ENCODE assay signal across 8 mouse cellular contexts in the genomic region with DNA sequence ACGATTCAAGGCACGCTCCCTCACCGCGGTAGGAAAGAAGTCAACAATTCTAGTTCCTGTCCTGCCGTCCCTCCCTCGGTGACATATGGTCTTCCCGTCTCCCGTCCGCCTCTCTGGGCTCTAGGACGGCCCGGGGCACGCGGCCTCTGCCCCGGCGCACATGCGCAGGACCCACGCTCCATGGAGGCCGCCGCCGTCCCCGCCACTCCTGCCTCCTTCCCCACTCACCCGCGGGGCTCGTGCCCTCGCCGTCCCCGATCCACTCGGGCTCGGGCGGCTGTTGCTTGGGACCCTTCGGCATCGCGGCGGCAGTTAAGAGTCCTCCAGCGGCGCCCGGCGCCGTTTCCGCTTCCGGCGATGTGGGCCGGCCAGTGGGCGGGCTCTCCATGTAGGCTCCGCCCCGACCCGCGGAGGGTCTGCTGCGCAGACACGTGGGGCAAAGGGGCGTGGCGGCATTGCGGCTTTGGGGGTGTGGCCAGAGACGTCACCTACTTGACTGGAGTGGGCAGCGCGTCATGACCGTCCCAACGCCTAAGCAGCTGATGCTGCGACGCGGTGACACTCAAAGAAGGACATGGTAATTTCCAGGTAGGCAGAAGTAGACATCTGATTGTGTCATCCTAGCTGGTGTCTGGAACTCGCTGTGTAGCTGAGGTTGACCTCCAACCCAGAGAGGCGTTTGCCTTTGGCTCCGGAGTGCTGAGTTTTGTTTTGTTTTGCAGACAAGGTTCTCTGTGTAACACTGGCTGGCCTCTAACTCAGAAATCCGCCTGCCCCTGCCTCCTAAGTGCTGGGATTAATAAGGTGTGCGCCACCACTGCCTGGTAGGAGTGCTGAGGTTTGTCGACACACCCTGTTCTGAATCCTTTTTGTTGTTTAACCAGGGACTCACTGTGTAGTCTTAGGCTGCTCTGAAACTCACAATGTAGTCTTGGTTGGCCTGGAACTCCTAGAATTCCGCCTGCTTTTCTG. TPM values are rescaled to one million over a fixed set of nuclear protein-coding genes. Genes with fewer than 3 reads are reported as not detected.
DNase-seq lines count a peak whose midpoint lies in the region; ATAC-seq and TF ChIP-seq lines count a peak whose summit lies in the region.

A gene (minus strand): TSS at position 344 of the 972 bp plus-strand sequence.

- WGBS in forebrain, embryonic 11.5 days, result 1% methylated on average over 68 of the region's 68 CpGs
- WGBS in heart, embryonic 16.5 days, result under 1% methylated on average over 67 of the region's 68 CpGs
- under 1% methylated on average over 68 of the region's 68 CpGs for WGBS in liver, embryonic 15.5 days (ENCODE audit: insufficient replicate concordance)
- WGBS in neural tube, embryonic 12.5 days, result under 1% methylated on average over 68 of the region's 68 CpGs

- peaks cover 4 to 28% of the 10 kb centered on the region in 2 experiments; a peak in 3 of 4 replicates for H3K4me1 ChIP-seq in CH12.LX (ENCODE audit: control insufficient read depth in 1 of 2, insufficient read depth in 2 of 2)
- H3K4me1 ChIP-seq in forebrain, embryonic 11.5 days (replicated peaks; ENCODE audit: control insufficient read depth, insufficient read depth, low read length), result peaks cover 3% of the 10 kb centered on the region
- peaks cover 13% of the 10 kb centered on the region for H3K4me1 ChIP-seq in heart, embryonic 16.5 days (ENCODE audit: control insufficient read depth, insufficient read depth, low read length)
- peaks cover 52% of the 10 kb centered on the region for H3K4me1 ChIP-seq in liver, embryonic 15.5 days (replicated peaks)
- H3K4me1 ChIP-seq in neural tube, embryonic 12.5 days, result peaks cover 21% of the 10 kb centered on the region

- peak; percentile 97 for ATAC-seq in forebrain, embryonic 11.5 days (replicated peaks; ENCODE audit: low FRiP score)
- ATAC-seq in heart, embryonic 16.5 days (replicated peaks; ENCODE audit: extremely low read depth, insufficient read depth, low FRiP score), result peak; percentile 99
- peak; percentile 93 for ATAC-seq in liver, embryonic 15.5 days (ENCODE audit: insufficient read depth)
- ATAC-seq in neural tube, embryonic 12.5 days (ENCODE audit: low FRiP score, low read depth), result peak; percentile 98

- TF ChIP-seq CTCF in CH12.LX (conservative IDR thresholded peaks at IDR 0.05 in 1 of 2, IDR thresholded peaks at IDR 0.05 in 1 of 2; ENCODE audit: low read depth in 2 of 2, low read length in 2 of 2), result no peak

- dilution Hi-C loops in CH12.LX (cut with MboI; ENCODE audit: extremely low pct_ligation_motif_present, extremely low pct_unique_long_range_greater_than_20kb, low sequenced_read_pairs), result no loop called here

- H3K9ac ChIP-seq in CH12.LX (ENCODE audit: insufficient read depth, low read depth), result peak within 1 kb of the TSS; percentile 54
- H3K9ac ChIP-seq in forebrain, embryonic 11.5 days (ENCODE audit: low read length), result peak within 1 kb of the TSS; percentile 81
- H3K9ac ChIP-seq in heart, embryonic 16.5 days (ENCODE audit: low read length), result peak within 1 kb of the TSS; percentile 93
- H3K9ac ChIP-seq in liver, embryonic 15.5 days, result peak within 1 kb of the TSS; percentile 88
- H3K9ac ChIP-seq in neural tube, embryonic 12.5 days, result peak within 1 kb of the TSS; percentile 87

- H3K4me3 ChIP-seq in CH12.LX (replicated peaks in 1 of 3; ENCODE audit: low read depth in 2 of 3, low read length in 2 of 3, poor library complexity in 1 of 3), result peak within 1 kb of the TSS; percentile 75 to 96 (median 90)
- H3K4me3 ChIP-seq in forebrain, embryonic 11.5 days (ENCODE audit: low read depth, low read length), result peak within 1 kb of the TSS; percentile 92
- H3K4me3 ChIP-seq in heart, embryonic 16.5 days (ENCODE audit: low read length), result peak within 1 kb of the TSS; percentile 94
- H3K4me3 ChIP-seq in liver, embryonic 15.5 days (replicated peaks), result peak within 1 kb of the TSS; percentile 90
- H3K4me3 ChIP-seq in neural tube, embryonic 12.5 days, result peak within 1 kb of the TSS; percentile 87

- H3K27ac ChIP-seq in CH12.LX (ENCODE audit: insufficient read depth, low read depth), result peak within 1 kb of the TSS; percentile 24; the same call in 1 of the 2 replicates
- no peak within 1 kb of the TSS for H3K27ac ChIP-seq in forebrain, embryonic 11.5 days (ENCODE audit: low read depth, low read length)
- peak within 1 kb of the TSS; percentile 80 for H3K27ac ChIP-seq in heart, embryonic 16.5 days (ENCODE audit: low read length)
- H3K27ac ChIP-seq in liver, embryonic 15.5 days (replicated peaks), result peak within 1 kb of the TSS; percentile 82
- peak within 1 kb of the TSS; percentile 62 for H3K27ac ChIP-seq in neural tube, embryonic 12.5 days

- peaks cover 40% of the 10 kb centered on the region for H3K79me2 ChIP-seq in CH12.LX (replicated peaks; ENCODE audit: control insufficient read depth, extremely low read depth, insufficient read depth, poor library complexity, severe bottlenecking)

- peaks cover 23 to 53% of the 10 kb centered on the region in 2 experiments for H3K36me3 ChIP-seq in CH12.LX (replicated peaks in 1 of 2; ENCODE audit: control insufficient read depth in 1 of 2, insufficient read depth in 1 of 2, low read length in 1 of 2)
- H3K36me3 ChIP-seq in forebrain, embryonic 11.5 days (ENCODE audit: control insufficient read depth, insufficient read depth, low read length), result no peaks in the 10 kb centered on the region
- H3K36me3 ChIP-seq in heart, embryonic 16.5 days (ENCODE audit: control insufficient read depth, insufficient read depth), result peaks cover 12% of the 10 kb centered on the region
- peaks cover 46% of the 10 kb centered on the region for H3K36me3 ChIP-seq in liver, embryonic 15.5 days (replicated peaks)
- peaks cover 42% of the 10 kb centered on the region for H3K36me3 ChIP-seq in neural tube, embryonic 12.5 days

- H3K9me3 ChIP-seq in CH12.LX (replicated peaks; ENCODE audit: low read length), result no peaks in the 10 kb centered on the region
- no peaks in the 10 kb centered on the region for H3K9me3 ChIP-seq in forebrain, embryonic 11.5 days (ENCODE audit: control insufficient read depth, low read length)
- H3K9me3 ChIP-seq in heart, embryonic 16.5 days (replicated peaks; ENCODE audit: control insufficient read depth, low read length), result no peaks in the 10 kb centered on the region
- no peaks in the 10 kb centered on the region for H3K9me3 ChIP-seq in liver, embryonic 15.5 days (replicated peaks)
- H3K9me3 ChIP-seq in neural tube, embryonic 12.5 days, result no peaks in the 10 kb centered on the region

- no peak for TF ChIP-seq EP300 in CH12.LX (IDR thresholded peaks at IDR 0.05; ENCODE audit: low read length)

- H3K27me3 ChIP-seq in CH12.LX (replicated peaks), result no peaks in the 10 kb centered on the region
- no peaks in the 10 kb centered on the region for H3K27me3 ChIP-seq in forebrain, embryonic 11.5 days (ENCODE audit: control insufficient read depth, insufficient read depth, low read length)
- H3K27me3 ChIP-seq in heart, embryonic 16.5 days (ENCODE audit: control insufficient read depth, insufficient read depth, low read length), result no peaks in the 10 kb centered on the region
- no peaks in the 10 kb centered on the region for H3K27me3 ChIP-seq in liver, embryonic 15.5 days
- no peaks in the 10 kb centered on the region for H3K27me3 ChIP-seq in neural tube, embryonic 12.5 days (replicated peaks)

- in situ Hi-C loops in CH12.LX (cut with MboI; ENCODE audit: low pct_ligation_motif_present, low pct_unique_long_range_greater_than_20kb, low sequenced_read_pairs), result no loop called here

- peak; percentile 97 for TF ChIP-seq POLR2A in CH12.LX (IDR thresholded peaks at IDR 0.05; ENCODE audit: low read depth, low read length)

- peak within 1 kb of the TSS; percentile 100 for H3K4me2 ChIP-seq in CH12.LX (ENCODE audit: insufficient read depth, low read depth, poor library complexity, severe bottlenecking)
- peak within 1 kb of the TSS; percentile 70 for H3K4me2 ChIP-seq in forebrain, embryonic 11.5 days (ENCODE audit: low read depth, low read length, severe bottlenecking)
- peak within 1 kb of the TSS; percentile 83 for H3K4me2 ChIP-seq in heart, embryonic 16.5 days (ENCODE audit: low read depth, low read length)
- peak within 1 kb of the TSS; percentile 86 for H3K4me2 ChIP-seq in liver, embryonic 15.5 days
- H3K4me2 ChIP-seq in neural tube, embryonic 12.5 days (replicated peaks), result peak within 1 kb of the TSS; percentile 78

- peak; percentile 96 for DNase-seq in CH12.LX (ENCODE audit: extremely low read depth)
- peak; percentile 95 for DNase-seq in c-Kit-positive CD71-positive TER-119-negative erythroid progenitor cells, embryonic 14.5 days (ENCODE audit: low read depth)
- peak; percentile 99 for DNase-seq in forebrain, embryonic 11.5 days (ENCODE audit: low spot score)
- peak; percentile 99 to 100 for DNase-seq in kidney, postnatal 36 days
- peak; percentile 92 for DNase-seq in telencephalon, adult 2 months (ENCODE audit: low read depth, low spot score)

- TF ChIP-seq RAD21 in CH12.LX (IDR thresholded peaks at IDR 0.05; ENCODE audit: low read depth, low read length), result no peak

TF ChIP-seq in CH12.LX, 34 proteins besides CTCF, POLR2A, EP300 and RAD21 (continues in another document):
- TF ChIP-seq RCOR1 (conservative IDR thresholded peaks at IDR 0.05; ENCODE audit: low read depth, low read length), result no peak
- TF ChIP-seq IRF4 (IDR thresholded peaks at IDR 0.05; ENCODE audit: low read depth, low read length), result no peak
- TF ChIP-seq ZC3H11A (IDR thresholded peaks at IDR 0.05; ENCODE audit: low read depth, low read length), result no peak
- TF ChIP-seq SMC3 (IDR thresholded peaks at IDR 0.05; ENCODE audit: low read depth, low read length), result no peak
- peak; percentile 84; the same call in 1 of the 2 replicates for TF ChIP-seq MAX (IDR thresholded peaks at IDR 0.05; ENCODE audit: low read length)
- TF ChIP-seq ZMIZ1 (IDR thresholded peaks at IDR 0.05; ENCODE audit: low read depth, low read length), result peak; percentile 77; the same call in 1 of the 2 replicates
- TF ChIP-seq TCF12 (IDR thresholded peaks at IDR 0.05; ENCODE audit: low read depth, low read length), result peak; percentile 69
- peak; percentile 51; the same call in 1 of the 2 replicates for TF ChIP-seq MYC (IDR thresholded peaks at IDR 0.05; ENCODE audit: low read depth, low read length)
- TF ChIP-seq KAT2A (IDR thresholded peaks at IDR 0.05; ENCODE audit: insufficient replicate concordance, low read length), result no peak
- TF ChIP-seq NELFE (IDR thresholded peaks at IDR 0.05; ENCODE audit: low read depth, low read length), result peak; percentile 92
- peak; percentile 69; the same call in 1 of the 2 replicates for TF ChIP-seq POLR2AphosphoS2 (IDR thresholded peaks at IDR 0.05; ENCODE audit: low read depth, low read length)

RNA-seq across cellular contexts. Expression of the gene that starts here (rescaled TPM):
- 110 and 136 TPM in 2 replicates for total RNA-seq in CH12.LX (2012; rRNA removed)
- 52.8 and 52.9 TPM in 2 replicates for total RNA-seq in CH12.LX (2014; rRNA removed)
- 290 and 352 TPM in 2 replicates for polyA plus RNA-seq in CH12.LX (2012; ENCODE audit: insufficient read length, low read depth)
- 108 and 122 TPM in 2 replicates for polyA plus RNA-seq in forebrain, embryonic 11.5 days (2014; fragmentation: Nextera tagmentation; extraction: Ambion mirVana)
- 63.2 and 66.5 TPM in 2 replicates for polyA plus RNA-seq in heart, embryonic 16.5 days (2015; fragmentation: Nextera tagmentation; extraction: Ambion mirVana)
- polyA plus RNA-seq in liver, embryonic 15.5 days (2015; fragmentation: Nextera tagmentation; extraction: Ambion mirVana), result 37.4 and 47.0 TPM in 2 replicates
- polyA plus RNA-seq in neural tube, embryonic 12.5 days (2016; fragmentation: Nextera tagmentation; extraction: Ambion mirVana), result 105 and 112 TPM in 2 replicates
